8 mouse cellular contexts compared by ENCODE assay signal in the genomic region with DNA sequence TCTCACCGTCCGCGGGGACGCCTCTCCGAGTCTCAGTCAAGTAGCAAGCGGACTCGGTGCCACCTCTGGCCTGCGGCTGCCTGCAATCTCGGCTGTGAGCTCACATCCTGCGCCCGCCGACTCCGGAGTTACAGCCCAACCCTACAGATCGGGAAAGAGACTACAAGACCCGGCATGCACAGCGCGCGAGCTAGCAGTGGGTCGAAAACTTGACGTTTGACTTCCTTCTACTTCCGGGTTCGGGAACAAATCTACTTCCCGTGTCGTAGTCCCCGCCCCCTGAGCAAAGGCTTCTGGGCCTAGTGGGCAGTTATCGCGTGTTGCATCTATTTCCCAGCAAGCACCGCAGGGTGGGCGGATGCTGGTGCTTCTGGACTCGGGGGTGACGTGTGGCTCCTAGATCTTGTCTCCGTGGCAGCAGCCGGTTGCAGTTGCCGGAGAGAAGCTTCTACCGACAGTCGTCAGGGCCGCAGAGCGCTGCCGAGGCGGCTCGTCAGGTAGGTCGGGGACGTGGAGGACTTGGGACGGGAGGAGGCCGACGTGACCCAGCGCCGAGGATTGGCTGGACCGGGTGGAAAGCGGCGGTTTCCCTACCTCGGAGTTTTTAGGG. TPM values are rescaled to one million over a fixed set of nuclear protein-coding genes. Genes with fewer than 3 reads are reported as not detected.
A peak's percentile ranks its signal among the peaks of the same experiment; 100 is the strongest.
DNase-seq lines count a peak whose midpoint lies in the region; ATAC-seq and TF ChIP-seq lines count a peak whose summit lies in the region.

A gene (minus strand): TSS at position 253 of the 610 bp plus-strand sequence.
A gene (plus strand): TSS at position 282 of the 610 bp plus-strand sequence.

- H3K9me3 ChIP-seq in embryonic facial prominence, embryonic 14.5 days (ENCODE audit: control insufficient read depth, low read length): no peaks in the 10 kb centered on the region
- no peaks in the 10 kb centered on the region for H3K9me3 ChIP-seq in limb, embryonic 13.5 days
- no peaks in the 10 kb centered on the region for H3K9me3 ChIP-seq in midbrain, embryonic 16.5 days (replicated peaks; ENCODE audit: control insufficient read depth, low read length, poor library complexity, severe bottlenecking)

- peaks cover 9% of the 10 kb centered on the region; the same call in 1 of the 2 replicates for H3K79me2 ChIP-seq in heart, adult 2 months (replicated peaks; ENCODE audit: control insufficient read depth, insufficient read depth, low read length)

- WGBS in embryonic facial prominence, embryonic 14.5 days: under 1% methylated on average over 47 of the region's 52 CpGs
- under 1% methylated on average over 52 of the region's 52 CpGs for WGBS in heart, adult 2 months
- under 1% methylated on average over 52 of the region's 52 CpGs for WGBS in limb, embryonic 13.5 days
- under 1% methylated on average over 52 of the region's 52 CpGs for WGBS in midbrain, embryonic 16.5 days

- TF ChIP-seq EP300 in heart, adult 2 months (IDR thresholded peaks at IDR 0.05; ENCODE audit: insufficient read depth, low read depth, low read length): peak; percentile 64

- peak; percentile 99 for ATAC-seq in embryonic facial prominence, embryonic 14.5 days (ENCODE audit: low read depth)
- ATAC-seq in limb, embryonic 13.5 days (ENCODE audit: low FRiP score, low read depth): peak; percentile 99
- ATAC-seq in midbrain, embryonic 16.5 days: peak; percentile 98

- H3K4me1 ChIP-seq in embryonic facial prominence, embryonic 14.5 days (ENCODE audit: control insufficient read depth, insufficient read depth, low read length): peaks cover 16% of the 10 kb centered on the region
- peaks cover 9% of the 10 kb centered on the region for H3K4me1 ChIP-seq in heart, adult 2 months (ENCODE audit: control insufficient read depth, insufficient read depth, low read length)
- H3K4me1 ChIP-seq in limb, embryonic 13.5 days: peaks cover 26% of the 10 kb centered on the region
- peaks cover 29% of the 10 kb centered on the region for H3K4me1 ChIP-seq in midbrain, embryonic 16.5 days (ENCODE audit: control insufficient read depth, insufficient read depth, low read length)

- H3K36me3 ChIP-seq in embryonic facial prominence, embryonic 14.5 days (ENCODE audit: control insufficient read depth, insufficient read depth, low read length): peaks cover 35% of the 10 kb centered on the region
- peaks cover 14% of the 10 kb centered on the region for H3K36me3 ChIP-seq in heart, adult 2 months (ENCODE audit: control insufficient read depth, insufficient read depth, low read length)
- H3K36me3 ChIP-seq in limb, embryonic 13.5 days: peaks cover 32% of the 10 kb centered on the region
- peaks cover 12% of the 10 kb centered on the region; the same call in 1 of the 2 replicates for H3K36me3 ChIP-seq in midbrain, embryonic 16.5 days (ENCODE audit: control insufficient read depth, insufficient read depth, low read length)

- intact Hi-C loops in heart, adult 2 months (cut with DNase I): loop anchor here (1.0 to 2.0 kb wide), 2 partner anchors 15 to 24 kb away; a partner anchor contains a TSS

- peak within 1 kb of the TSS; percentile 83 for H3K9ac ChIP-seq in embryonic facial prominence, embryonic 14.5 days (ENCODE audit: low read depth, low read length)
- H3K9ac ChIP-seq in heart, adult 2 months (ENCODE audit: low read depth, low read length): peak within 1 kb of the TSS; percentile 90
- peak within 1 kb of the TSS; percentile 88 for H3K9ac ChIP-seq in limb, embryonic 13.5 days
- H3K9ac ChIP-seq in midbrain, embryonic 16.5 days (ENCODE audit: low read depth, low read length): peak within 1 kb of the TSS; percentile 83

- DNase-seq in 3T3-L1 (ENCODE audit: low read depth, low spot score): peak; percentile 100
- peak; percentile 78 to 97 for DNase-seq in adrenal gland, postnatal 4 days (ENCODE audit: low spot score in 2 of 2)
- peak; percentile 100 for DNase-seq in embryonic facial prominence, embryonic 14.5 days (ENCODE audit: low spot score)
- DNase-seq in heart, adult 2 months: peak; percentile 95 to 98
- DNase-seq in kidney, adult 8-10 months: peak; percentile 99
- peak; percentile 88 to 99 for DNase-seq in spleen, postnatal 10 days (ENCODE audit: low spot score in 2 of 2)

- no peak for TF ChIP-seq CTCF in heart, adult 2 months (IDR thresholded peaks at IDR 0.05)

- peak within 1 kb of the TSS; percentile 73 for H3K4me3 ChIP-seq in embryonic facial prominence, embryonic 14.5 days (ENCODE audit: low read depth, low read length)
- peak within 1 kb of the TSS; percentile 75 for H3K4me3 ChIP-seq in heart, adult 2 months
- peak within 1 kb of the TSS; percentile 84 for H3K4me3 ChIP-seq in limb, embryonic 13.5 days
- H3K4me3 ChIP-seq in midbrain, embryonic 16.5 days (ENCODE audit: low read depth, low read length): peak within 1 kb of the TSS; percentile 67

- TF ChIP-seq POLR2A in heart, adult 2 months (IDR thresholded peaks at IDR 0.05; ENCODE audit: insufficient read depth, low read depth, low read length): peak; percentile 86

- no peaks in the 10 kb centered on the region for H3K27me3 ChIP-seq in embryonic facial prominence, embryonic 14.5 days (replicated peaks; ENCODE audit: control insufficient read depth, insufficient read depth, low read length)
- no peaks in the 10 kb centered on the region for H3K27me3 ChIP-seq in heart, adult 2 months (ENCODE audit: control insufficient read depth, insufficient read depth, low read length)
- no peaks in the 10 kb centered on the region for H3K27me3 ChIP-seq in limb, embryonic 13.5 days
- no peaks in the 10 kb centered on the region for H3K27me3 ChIP-seq in midbrain, embryonic 16.5 days (ENCODE audit: control insufficient read depth, insufficient read depth, low read depth, low read length)

- H3K4me2 ChIP-seq in embryonic facial prominence, embryonic 14.5 days (ENCODE audit: low read depth, low read length): peak within 1 kb of the TSS; percentile 84
- peak within 1 kb of the TSS; percentile 87 for H3K4me2 ChIP-seq in limb, embryonic 13.5 days (replicated peaks)
- peak within 1 kb of the TSS; percentile 91 for H3K4me2 ChIP-seq in midbrain, embryonic 16.5 days (ENCODE audit: low read length)

- peak within 1 kb of the TSS; percentile 95 for H3K27ac ChIP-seq in embryonic facial prominence, embryonic 14.5 days (replicated peaks; ENCODE audit: low read depth, low read length)
- H3K27ac ChIP-seq in heart, adult 2 months: peak within 1 kb of the TSS; percentile 91
- H3K27ac ChIP-seq in limb, embryonic 13.5 days: peak within 1 kb of the TSS; percentile 92
- peak within 1 kb of the TSS; percentile 92 for H3K27ac ChIP-seq in midbrain, embryonic 16.5 days (ENCODE audit: low read length)

RNA-seq across cellular contexts. Expression of the first gene that starts in this region (rescaled TPM):
- 10 to 100 TPM; 56.6 to 57.2 TPM for total RNA-seq in adrenal gland, postnatal 4 days (2021)
- polyA plus RNA-seq in embryonic facial prominence, embryonic 14.5 days (2014; fragmentation: Nextera tagmentation; extraction: Ambion mirVana): 76.0 and 83.0 TPM in 2 replicates
- 10 to 100 TPM; 38.2 to 40.1 TPM for total RNA-seq in heart, adult 2 months (2021)
- polyA plus RNA-seq in heart, adult 2 months (2012; rRNA removed): 36.0 and 51.1 TPM in 2 replicates
- polyA plus RNA-seq in limb, embryonic 13.5 days (2015; fragmentation: Nextera tagmentation; extraction: Ambion mirVana): 81.4 and 84.8 TPM in 2 replicates
- polyA plus RNA-seq in midbrain, embryonic 16.5 days (2015; fragmentation: Nextera tagmentation; extraction: Ambion mirVana): 67.7 and 68.8 TPM in 2 replicates

RNA-seq across cellular contexts. Expression of the second gene that starts in this region (rescaled TPM):
- total RNA-seq in adrenal gland, postnatal 4 days (2021): 10 to 100 TPM; 80.5 to 84.7 TPM
- 172 and 178 TPM in 2 replicates for polyA plus RNA-seq in embryonic facial prominence, embryonic 14.5 days (2014; fragmentation: Nextera tagmentation; extraction: Ambion mirVana)
- 10 to 100 TPM; 37.6 to 40.6 TPM for total RNA-seq in heart, adult 2 months (2021)
- polyA plus RNA-seq in heart, adult 2 months (2012; rRNA removed): 34.6 and 39.4 TPM in 2 replicates
- 165 and 168 TPM in 2 replicates for polyA plus RNA-seq in limb, embryonic 13.5 days (2015; fragmentation: Nextera tagmentation; extraction: Ambion mirVana)
- 130 and 137 TPM in 2 replicates for polyA plus RNA-seq in midbrain, embryonic 16.5 days (2015; fragmentation: Nextera tagmentation; extraction: Ambion mirVana)

Comparison
In these comparisons a context has a peak if more than half of its experiments do, and no peak if none do; other contexts are left out.
1. Peak in every context shown above with its lines: DNase-seq, ATAC-seq, H3K4me3 ChIP-seq and H3K27ac ChIP-seq.